Mouse (Mus musculus) heart, embryonic 14.5 days (tissue): Measurements from ENCODE around the gene Tbcel. TPM values are rescaled to one million over a fixed set of nuclear protein-coding genes. Genes with fewer than 3 reads are reported as not detected.

Source experiments
- ATAC-seq: fragments of 200-750 bp; cut with Nextera tagmentation; 2 replicates; pipeline ENCODE4 v1.8.0; 2017; ENCODE audit warnings: low read depth, moderate TSS enrichment; ENCODE audit not compliant: insufficient number of reproducible peaks, insufficient read depth, low FRiP score
- H3K27ac ChIP-seq, 2 experiments: fragments of 200-500 bp in 1 of 2; fragments of 300-500 bp in 1 of 2; sonication (generic) in 1 of 2; replicated peaks in 1 of 2; 2 replicates each; pipeline ENCODE4 v1.5.1; 2012 to 2014; ENCODE audit warnings: low read depth in 2 of 2, low read length in 2 of 2, control low read depth in 1 of 2, mild to moderate bottlenecking in 1 of 2, mixed read lengths in 1 of 2; ENCODE audit not compliant: control insufficient read depth in 1 of 2, insufficient read depth in 1 of 2
- H3K27me3 ChIP-seq: fragments of 300-500 bp; sonication (generic); 2 replicates; pipeline ENCODE4 v1.6.1; 2014; ENCODE audit warnings: mild to moderate bottlenecking, low read length, control low read depth; ENCODE audit not compliant: control insufficient read depth, insufficient read depth
- H3K36me3 ChIP-seq: fragments of 300-500 bp; sonication (generic); 2 replicates; pipeline ENCODE4 v1.6.1; 2014; ENCODE audit warnings: mild to moderate bottlenecking, control low read depth, low read length, mixed read lengths; ENCODE audit not compliant: control insufficient read depth, insufficient read depth
- H3K4me1 ChIP-seq, 2 experiments: fragments of 200-500 bp in 1 of 2; fragments of 300-500 bp in 1 of 2; sonication (generic) in 1 of 2; 2 replicates each; pipeline ENCODE4 v1.6.1; 2012 to 2014; ENCODE audit warnings: low read length in 2 of 2, control low read depth in 1 of 2, mixed read lengths in 1 of 2; ENCODE audit not compliant: control insufficient read depth in 2 of 2, insufficient read depth in 2 of 2
- H3K4me2 ChIP-seq: fragments of 300-500 bp; sonication (generic); 2 replicates; pipeline ENCODE4 v1.6.1; 2014; ENCODE audit warnings: mild to moderate bottlenecking, low read length
- H3K4me3 ChIP-seq, 2 experiments: fragments of 200-500 bp in 1 of 2; fragments of 300-500 bp in 1 of 2; sonication (generic) in 1 of 2; 2 replicates each; pipeline ENCODE4 v1.5.1; 2012 to 2014; ENCODE audit warnings: low read length in 2 of 2, mild to moderate bottlenecking in 2 of 2, control low read depth in 1 of 2, low read depth in 1 of 2, moderate library complexity in 1 of 2; ENCODE audit not compliant: control insufficient read depth in 1 of 2, insufficient read depth in 1 of 2
- H3K9ac ChIP-seq: fragments of 300-500 bp; sonication (generic); 2 replicates; pipeline ENCODE4 v1.6.1; 2014; ENCODE audit warnings: mild to moderate bottlenecking, low read length
- H3K9me3 ChIP-seq: fragments of 300-500 bp; sonication (generic); 2 replicates; pipeline ENCODE4 v1.6.1; 2016; ENCODE audit warnings: low read length, control low read depth; ENCODE audit not compliant: control insufficient read depth
- WGBS: fragments of 180-500 bp; shearing (Covaris S2); extraction: QIAGEN DNeasy Blood & Tissue Kit; methylation state at CpG from one replicate; pipeline ENCODE4 v1.1.7; 2014; 5-methylcytosine and 5-hydroxymethylcytosine counted together
- polyA plus RNA-seq: library from polyadenylated mRNA; unstranded; fragments of >200 nt; fragmentation: Nextera tagmentation; extraction: Ambion mirVana; gene quantifications from 2 replicates; pipeline ENCODE4 v1.2.1, GENCODE M21; 2014

The Tbcel gene
- polyA plus RNA-seq, 1 experiment from 2014 or later, result 3.8 TPM

GRCm38 (mm10) chr9:42486913-42487312 is 20.7 kb downstream of the Tbcel start:
- no peaks in the 10 kb centered on the region for H3K9me3 ChIP-seq
- ATAC-seq, result no peak
- no peaks in the 10 kb centered on the region for H3K36me3 ChIP-seq
- H3K27me3 ChIP-seq, result no peaks in the 10 kb centered on the region
- no peak overlapping the region for H3K9ac ChIP-seq
- WGBS, result 47% methylated on average over 4 of the region's 4 CpGs
- H3K4me3 ChIP-seq, result no peak overlapping the region
- no peaks in the 10 kb centered on the region for H3K4me1 ChIP-seq
- H3K4me2 ChIP-seq, result no peak overlapping the region
- no peak overlapping the region for H3K27ac ChIP-seq

- ATAC-seq, result no peak
- Histone ChIP-seq H3K27me3 (no peaks in the 10 kb centered on the region), H3K4me3 (no peak overlapping the region), H3K4me1 (no peaks in the 10 kb centered on the region), H3K9ac (no peak overlapping the region), H3K4me2 (no peak overlapping the region), H3K9me3 (no peaks in the 10 kb centered on the region), H3K36me3 (no peaks in the 10 kb centered on the region), H3K27ac (no peak overlapping the region)
- WGBS, result 89% methylated on average over 1 of the region's 1 CpGs
Observed at GRCm38 (mm10) chr9:42484667-42485066, 22.9 kb downstream of the Tbcel start.

GRCm38 (mm10) chr9:42482944-42483343 is 24.7 kb downstream of the Tbcel start:
- H3K27me3 ChIP-seq, result no peaks in the 10 kb centered on the region
- no peaks in the 10 kb centered on the region for H3K9me3 ChIP-seq
- no peaks in the 10 kb centered on the region for H3K4me1 ChIP-seq
- no peak for ATAC-seq
- H3K36me3 ChIP-seq, result no peaks in the 10 kb centered on the region
- 75% methylated on average over 1 of the region's 1 CpGs for WGBS
- no peak overlapping the region for H3K4me2 ChIP-seq
- H3K27ac ChIP-seq, result no peak overlapping the region
- no peak overlapping the region for H3K9ac ChIP-seq
- H3K4me3 ChIP-seq, result no peak overlapping the region

- no peak overlapping the region for H3K4me2 ChIP-seq
- no peak overlapping the region for H3K4me3 ChIP-seq
- 78% methylated on average over 4 of the region's 4 CpGs for WGBS
- H3K27ac ChIP-seq, result no peak overlapping the region
- H3K36me3 ChIP-seq, result no peaks in the 10 kb centered on the region
- H3K9me3 ChIP-seq, result no peaks in the 10 kb centered on the region
- peaks cover 5 to 6% of the 10 kb centered on the region in 2 experiments; a peak in 3 of 4 replicates for H3K4me1 ChIP-seq
- no peak for ATAC-seq
- peaks cover 30% of the 10 kb centered on the region for H3K27me3 ChIP-seq
- no peak overlapping the region for H3K9ac ChIP-seq
Observed at GRCm38 (mm10) chr9:42476166-42476565, 31.4 kb downstream of the Tbcel start.

GRCm38 (mm10) chr9:42474244-42474643 is 33.4 kb downstream of the Tbcel start:
- no peaks in the 10 kb centered on the region for H3K9me3 ChIP-seq
- 49% methylated on average over 8 of the region's 8 CpGs for WGBS
- ATAC-seq, result no peak

GRCm38 (mm10) chr9:42471921-42472747 is 35.5 kb downstream of the Tbcel start:
- 8% methylated on average over 46 of the region's 49 CpGs for WGBS
- Histone ChIP-seq H3K36me3 (no peaks in the 10 kb centered on the region), H3K4me2 (peak overlapping the region; percentile 85), H3K9me3 (no peaks in the 10 kb centered on the region), H3K27me3 (peaks cover 43% of the 10 kb centered on the region), H3K27ac (peak overlapping the region in 1 of 2 experiments; percentile 25; a peak in 2 of 4 replicates), H3K9ac (peak overlapping the region; percentile 81), H3K4me1 (peaks cover 5 to 9% of the 10 kb centered on the region in 2 experiments; a peak in 3 of 4 replicates), H3K4me3 (peak overlapping the region; percentile 63 to 64)
- ATAC-seq, result peak; percentile 84

More at GRCm38 (mm10) chr9:42474244-42474643, 33.4 kb downstream of the Tbcel start:
- Histone ChIP-seq H3K4me1 (peaks cover 5 to 9% of the 10 kb centered on the region in 2 experiments; a peak in 3 of 4 replicates), H3K27me3 (peaks cover 35% of the 10 kb centered on the region), H3K9ac (no peak overlapping the region), H3K4me2 (no peak overlapping the region), H3K4me3 (no peak overlapping the region), H3K27ac (no peak overlapping the region), H3K36me3 (no peaks in the 10 kb centered on the region)

GRCm38 (mm10) chr9:42471214-42471613 is 36.4 kb downstream of the Tbcel start:
- whole genome bisulfite sequencing, result 48% methylated on average over 4 of the region's 4 CpGs
- peak overlapping the region; percentile 81 for H3K9ac ChIP-seq
- H3K36me3 ChIP-seq, result no peaks in the 10 kb centered on the region
- peaks cover 5 to 9% of the 10 kb centered on the region in 2 experiments; a peak in 3 of 4 replicates for H3K4me1 ChIP-seq
- H3K27me3 ChIP-seq, result peaks cover 52% of the 10 kb centered on the region
- ATAC-seq, result no peak
- H3K4me2 ChIP-seq, result peak overlapping the region; percentile 85
- peak overlapping the region; percentile 63 to 64; a peak in 3 of 4 replicates for H3K4me3 ChIP-seq
- H3K27ac ChIP-seq, result no peak overlapping the region; a peak in 1 of 4 replicates
- H3K9me3 ChIP-seq, result no peaks in the 10 kb centered on the region
